Mouse (Mus musculus) stomach, postnatal 0 days (tissue): Measurements from ENCODE around the gene Egfr.

Experiments used
- CTCF ChIP-seq: IDR thresholded peaks from 2 replicates; pipeline ENCODE4 v1.5.1; 2016; ENCODE audit warnings: antibody characterized with exemption, low read depth, mild to moderate bottlenecking, moderate library complexity
- EP300 ChIP-seq: optimal IDR thresholded peaks from 2 replicates; pipeline ENCODE3; 2016; ENCODE audit warnings: antibody characterized with exemption

- TF ChIP-seq CTCF: no peak
- no peak for TF ChIP-seq EP300
These were observed 50.7 kb downstream of the Egfr start for GRCm38 (mm10) chr11:16802668-16803067.
